15 mouse cellular contexts compared by ENCODE assay signal in genomic region chr3:101510632-101511031, GRCm38 (mm10).
"Had no signal": no experiment of that assay in that cellular context is flagged by ENCODE, and none has a peak within 500 bp of the region (broad histone marks: within the 10 kb centered on the region; RNA-seq: fewer than 3 reads in every experiment).

No protein-coding gene starts in this region.

- H3K27ac ChIP-seq: neural tube, embryonic 15.5 days; stomach, embryonic 15.5 days; stomach, postnatal 0 days had no signal

- DNase-seq: retina, postnatal 1 day; right cerebral cortex, adult 18-20 months; right cerebral cortex, postnatal 14 days; right cerebral cortex, postnatal 25 days; right cerebral cortex, postnatal 4 days; spleen, adult 18-20 months; thymus, adult 18-20 months; thymus, adult 2 months; thymus, postnatal 14 days; thymus, postnatal 25 days; thymus, postnatal 36 days; thymus, postnatal 4 days had no signal

- H3K4me3 ChIP-seq: neural tube, embryonic 15.5 days; stomach, embryonic 15.5 days had no signal

- H3K27me3 ChIP-seq: neural tube, embryonic 15.5 days; stomach, embryonic 15.5 days had no signal

- H3K9me3 ChIP-seq: neural tube, embryonic 15.5 days; stomach, embryonic 15.5 days had no signal

- H3K36me3 ChIP-seq: neural tube, embryonic 15.5 days; stomach, embryonic 15.5 days had no signal

- H3K9ac ChIP-seq: neural tube, embryonic 15.5 days; stomach, embryonic 15.5 days had no signal

- H3K4me2 ChIP-seq: neural tube, embryonic 15.5 days; stomach, embryonic 15.5 days had no signal
